Mouse (Mus musculus) hindbrain, embryonic 15.5 days (tissue): ENCODE results near the gene Slc4a10. TPM values are rescaled to one million over a fixed set of nuclear protein-coding genes. Genes with fewer than 3 reads are reported as not detected.
"Not testable (repeated sequence)": the region's sequence is repeated elsewhere in the genome, so short reads cannot be mapped to it uniquely, and the experiment has no call there.

ENCODE experiments used
- ATAC-seq: fragments of 200-750 bp; cut with Nextera tagmentation; 2 replicates; pipeline ENCODE4 v1.8.0; 2017; ENCODE audit warnings: low read depth, moderate number of reproducible peaks, moderate TSS enrichment; ENCODE audit not compliant: low FRiP score
- H3K27ac ChIP-seq: fragments of 300-500 bp; sonication (generic); replicated peaks from 2 replicates; pipeline ENCODE4 v1.5.1; 2015; ENCODE audit warnings: mild to moderate bottlenecking, inconsistent platforms
- H3K27me3 ChIP-seq: fragments of 300-500 bp; sonication (generic); 2 replicates; pipeline ENCODE4 v1.6.1; 2015; ENCODE audit warnings: control low read depth, inconsistent platforms
- H3K36me3 ChIP-seq: fragments of 300-500 bp; sonication (generic); 2 replicates; pipeline ENCODE4 v1.6.1; 2015; ENCODE audit warnings: control low read depth, inconsistent platforms
- H3K4me1 ChIP-seq: fragments of 300-500 bp; sonication (generic); replicated peaks from 2 replicates; pipeline ENCODE4 v1.6.1; 2015; ENCODE audit warnings: control low read depth, inconsistent platforms
- H3K4me2 ChIP-seq: fragments of 300-500 bp; sonication (generic); 2 replicates; pipeline ENCODE4 v1.6.1; 2015; ENCODE audit warnings: moderate library complexity, mild to moderate bottlenecking, inconsistent platforms
- H3K4me3 ChIP-seq: fragments of 300-500 bp; sonication (generic); 2 replicates; pipeline ENCODE4 v1.5.1; 2015; ENCODE audit warnings: mild to moderate bottlenecking, inconsistent platforms
- H3K9ac ChIP-seq: fragments of 300-500 bp; sonication (generic); 2 replicates; pipeline ENCODE4 v1.6.1; 2015; ENCODE audit warnings: inconsistent platforms
- H3K9me3 ChIP-seq: fragments of 300-500 bp; sonication (generic); 2 replicates; pipeline ENCODE4 v1.6.1; 2016; ENCODE audit warnings: control low read depth, inconsistent platforms
- WGBS: fragments of 180-500 bp; shearing (Covaris S2); methylation state at CpG from one replicate; pipeline ENCODE4 v1.1.7; 2015; 5-methylcytosine and 5-hydroxymethylcytosine counted together
- polyA plus RNA-seq: library from polyadenylated mRNA; unstranded; fragments of >200 nt; fragmentation: Nextera tagmentation; extraction: Ambion mirVana; gene quantifications from 2 replicates; pipeline ENCODE4 v1.2.1, GENCODE M21; 2015

The Slc4a10 gene
- 23.4 and 24.5 TPM in 2 replicates for polyA plus RNA-seq

- peak within 1 kb of the TSS; percentile 70 for H3K9ac ChIP-seq
- peak within 1 kb of the TSS; percentile 47 for H3K4me3 ChIP-seq
- H3K9me3 ChIP-seq = no peaks in the 10 kb centered on the region
- H3K36me3 ChIP-seq = no peaks in the 10 kb centered on the region
- H3K4me2 ChIP-seq = peak within 1 kb of the TSS; percentile 61
- WGBS = 10% methylated on average over 10 of the region's 10 CpGs
- peak; percentile 83 for ATAC-seq
- H3K27me3 ChIP-seq = no peaks in the 10 kb centered on the region
- 0 out of 2 replicates have a peak, but pooled peaks cover 4% of the 10 kb centered on the region for H3K4me1 ChIP-seq
- peak within 1 kb of the TSS; percentile 91 for H3K27ac ChIP-seq
Measured at GRCm38 (mm10) chr2:62046421-62046845, at the start of gene Slc4a10. Gene Slc4a10 (plus strand): TSS chr2:62046462.

GRCm38 (mm10) chr2:62001251-62001650 lies 45.0 kb upstream of the Slc4a10 start:
- H3K4me2 ChIP-seq, H3K4me1 ChIP-seq, H3K4me3 ChIP-seq, H3K27me3 ChIP-seq, H3K9me3 ChIP-seq, H3K36me3 ChIP-seq, H3K27ac ChIP-seq, ATAC-seq, H3K9ac ChIP-seq: not testable (repeated sequence)
- 97% methylated on average over 6 of the region's 6 CpGs for WGBS

GRCm38 (mm10) chr2:62018209-62018608 lies 28.1 kb upstream of the Slc4a10 start:
- Histone ChIP-seq H3K27me3 (no peaks in the 10 kb centered on the region), H3K9me3 (no peaks in the 10 kb centered on the region), H3K9ac (no peak overlapping the region), H3K4me3 (no peak overlapping the region), H3K27ac (no peak overlapping the region), H3K36me3 (no peaks in the 10 kb centered on the region), H3K4me1 (no peaks in the 10 kb centered on the region), H3K4me2 (no peak overlapping the region)
- no peak for ATAC-seq
- WGBS = 61% methylated on average over 3 of the region's 3 CpGs

- Histone ChIP-seq H3K4me2 (peak overlapping the region; percentile 61), H3K4me3 (peak overlapping the region; percentile 47), H3K4me1 (0 out of 2 replicates have a peak, but pooled peaks cover 4% of the 10 kb centered on the region), H3K27me3 (no peaks in the 10 kb centered on the region), H3K9ac (peak overlapping the region; percentile 70), H3K27ac (peak overlapping the region; percentile 91), H3K36me3 (no peaks in the 10 kb centered on the region), H3K9me3 (no peaks in the 10 kb centered on the region)
- WGBS = 11% methylated on average over 10 of the region's 10 CpGs
- ATAC-seq = peak; percentile 49
Measured at GRCm38 (mm10) chr2:62046861-62047503, 720 bp downstream of the Slc4a10 start.

- WGBS = 2% methylated on average over 14 of the region's 14 CpGs
- peak overlapping the region; percentile 47 for H3K4me3 ChIP-seq
- H3K36me3 ChIP-seq = no peaks in the 10 kb centered on the region
- ATAC-seq = peak; percentile 94
- H3K4me2 ChIP-seq = peak overlapping the region; percentile 61
- H3K9ac ChIP-seq = peak overlapping the region; percentile 70
- no peaks in the 10 kb centered on the region for H3K27me3 ChIP-seq
- H3K9me3 ChIP-seq = no peaks in the 10 kb centered on the region
- H3K27ac ChIP-seq = peak overlapping the region; percentile 91
- H3K4me1 ChIP-seq = 0 out of 2 replicates have a peak, but pooled peaks cover 4% of the 10 kb centered on the region
Measured at GRCm38 (mm10) chr2:62047504-62048005, 1.3 kb downstream of the Slc4a10 start.

- 21% methylated on average over 3 of the region's 3 CpGs for WGBS
- peak overlapping the region; percentile 91 for H3K27ac ChIP-seq
- no peaks in the 10 kb centered on the region for H3K27me3 ChIP-seq
- peak overlapping the region; percentile 47 for H3K4me3 ChIP-seq
- H3K9me3 ChIP-seq = no peaks in the 10 kb centered on the region
- peak; percentile 17; the same call in 1 of the 2 replicates for ATAC-seq
- peak overlapping the region; percentile 61 for H3K4me2 ChIP-seq
- H3K9ac ChIP-seq = peak overlapping the region; percentile 70
- 0 out of 2 replicates have a peak, but pooled peaks cover 4% of the 10 kb centered on the region for H3K4me1 ChIP-seq
- no peaks in the 10 kb centered on the region for H3K36me3 ChIP-seq
Measured at GRCm38 (mm10) chr2:62048116-62048515, 1.9 kb downstream of the Slc4a10 start.

GRCm38 (mm10) chr2:62076512-62076911 lies 30.2 kb downstream of the Slc4a10 start:
- Histone ChIP-seq H3K27me3 (no peaks in the 10 kb centered on the region), H3K36me3 (no peaks in the 10 kb centered on the region), H3K4me1 (no peaks in the 10 kb centered on the region), H3K9me3 (no peaks in the 10 kb centered on the region), H3K4me3 (no peak overlapping the region), H3K4me2 (no peak overlapping the region), H3K9ac (no peak overlapping the region), H3K27ac (no peak overlapping the region)
- ATAC-seq = no peak

GRCm38 (mm10) chr2:62087566-62087965 lies 41.3 kb downstream of the Slc4a10 start:
- no peak for ATAC-seq

GRCm38 (mm10) chr2:62088715-62089114 lies 42.5 kb downstream of the Slc4a10 start:
- Histone ChIP-seq H3K27me3 (no peaks in the 10 kb centered on the region), H3K4me3 (no peak overlapping the region), H3K9me3 (no peaks in the 10 kb centered on the region), H3K9ac (no peak overlapping the region), H3K4me1 (no peaks in the 10 kb centered on the region), H3K27ac (no peak overlapping the region), H3K36me3 (no peaks in the 10 kb centered on the region), H3K4me2 (peak overlapping the region; percentile 27; the same call in 1 of the 2 replicates)
- WGBS = 65% methylated on average over 8 of the region's 8 CpGs
- no peak for ATAC-seq

More at GRCm38 (mm10) chr2:62087566-62087965, 41.3 kb downstream of the Slc4a10 start:
- H3K27ac ChIP-seq = no peak overlapping the region
- WGBS = 81% methylated on average over 3 of the region's 3 CpGs
- no peak overlapping the region for H3K4me3 ChIP-seq
- H3K27me3 ChIP-seq = no peaks in the 10 kb centered on the region
- H3K4me2 ChIP-seq = no peak overlapping the region
- H3K4me1 ChIP-seq = no peaks in the 10 kb centered on the region
- no peaks in the 10 kb centered on the region for H3K36me3 ChIP-seq
- no peak overlapping the region for H3K9ac ChIP-seq
- no peaks in the 10 kb centered on the region for H3K9me3 ChIP-seq

- ATAC-seq = 0 out of 2 replicates have a peak, but pooled peaks have one; percentile 65
- no peak overlapping the region for H3K27ac ChIP-seq
- no peaks in the 10 kb centered on the region for H3K9me3 ChIP-seq
- peak overlapping the region; percentile 31; the same call in 1 of the 2 replicates for H3K4me2 ChIP-seq
- no peaks in the 10 kb centered on the region for H3K36me3 ChIP-seq
- no peak overlapping the region for H3K9ac ChIP-seq
- H3K27me3 ChIP-seq = no peaks in the 10 kb centered on the region
- 65% methylated on average over 9 of the region's 9 CpGs for WGBS
- no peaks in the 10 kb centered on the region for H3K4me1 ChIP-seq
- no peak overlapping the region for H3K4me3 ChIP-seq
Measured at GRCm38 (mm10) chr2:62089208-62089607, 42.9 kb downstream of the Slc4a10 start.

- no peaks in the 10 kb centered on the region for H3K9me3 ChIP-seq
- H3K4me1 ChIP-seq = no peaks in the 10 kb centered on the region
- no peaks in the 10 kb centered on the region for H3K36me3 ChIP-seq
- ATAC-seq = no peak
- no peak overlapping the region for H3K4me2 ChIP-seq
- H3K4me3 ChIP-seq = no peak overlapping the region
- 89% methylated on average over 1 of the region's 1 CpGs for WGBS
- no peak overlapping the region for H3K27ac ChIP-seq
- H3K9ac ChIP-seq = no peak overlapping the region
- H3K27me3 ChIP-seq = no peaks in the 10 kb centered on the region
Measured at GRCm38 (mm10) chr2:62100526-62100925, 54.3 kb downstream of the Slc4a10 start.

GRCm38 (mm10) chr2:62115346-62115745 lies 69.1 kb downstream of the Slc4a10 start:
- H3K27ac ChIP-seq = no peak overlapping the region
- no peaks in the 10 kb centered on the region for H3K27me3 ChIP-seq
- H3K9me3 ChIP-seq = no peaks in the 10 kb centered on the region
- no peak overlapping the region for H3K4me2 ChIP-seq
- 84% methylated on average over 4 of the region's 4 CpGs for WGBS
- no peaks in the 10 kb centered on the region for H3K36me3 ChIP-seq
- H3K4me1 ChIP-seq = no peaks in the 10 kb centered on the region
- no peak for ATAC-seq
- H3K4me3 ChIP-seq = no peak overlapping the region
- no peak overlapping the region for H3K9ac ChIP-seq
